Mouse (Mus musculus) embryonic stem cell, embryonic (primary cell): Measurements from ENCODE around the gene Tbc1d16.

Experiments used
- CTCF ChIA-PET, 4 experiments: fragments of 300-600 bp in 2 of 4; fragments of 350-600 bp in 2 of 4; sonication (Branson Sonifier 250); formaldehyde crosslinking; loops; one replicate each; lab custom pipeline; 2022; ENCODE audit warnings: inconsistent platforms in 2 of 4; lab: Charles Lee
- POLR2A ChIA-PET, 4 experiments: fragments of 300-600 bp in 2 of 4; fragments of 350-600 bp in 2 of 4; sonication (Branson Sonifier 250); formaldehyde crosslinking; loops; one replicate each; lab custom pipeline; 2022; ENCODE audit warnings: antibody characterized with exemption in 4 of 4, inconsistent platforms in 1 of 4; lab: Charles Lee

Gene Tbc1d16

GRCm38 (mm10) chr11:119155638-119156480 lies 72.4 kb downstream of the Tbc1d16 start:
- CTCF ChIA-PET: interaction anchor here in 2 of 4 experiments (0.6 to 1.5 kb wide), 3 partner anchors 50 to 157 kb away, joined by 3 to 4 read pairs (median 4); no protein-coding TSS in a partner anchor
- POLR2A ChIA-PET: interaction anchor here in 3 of 4 experiments (0.6 to 1.3 kb wide), 4 partner anchors 9 to 758 kb away, joined by 3 to 5 read pairs (median 4); no protein-coding TSS in a partner anchor

- POLR2A ChIA-PET: interaction anchor here in 1 of 4 experiments (1.1 kb wide), 1 partner anchor 11 kb away, joined by 7 read pairs; no protein-coding TSS in a partner anchor
- CTCF ChIA-PET: no interaction called here
Observed at GRCm38 (mm10) chr11:119152321-119152831, 75.9 kb downstream of the Tbc1d16 start.

- POLR2A ChIA-PET: interaction anchor here in 2 of 4 experiments (0.9 to 1.8 kb wide), 4 partner anchors 8 to 66 kb away, joined by 3 to 5 read pairs (median 4); partner anchors contain the start of gene Cbx4 (in 1 of the 2)
Observed at GRCm38 (mm10) chr11:119151073-119151607, 77.2 kb downstream of the Tbc1d16 start.

GRCm38 (mm10) chr11:119150442-119150841 lies 77.9 kb downstream of the Tbc1d16 start:
- POLR2A ChIA-PET: interaction anchor here in 2 of 4 experiments (0.9 to 1.8 kb wide), 4 partner anchors 9 to 65 kb away, joined by 3 to 5 read pairs (median 4); partner anchors contain the start of gene Cbx4 (in 1 of the 2)
- CTCF ChIA-PET: interaction anchor here in 1 of 4 experiments (0.6 to 1.0 kb wide), 2 partner anchors 40 to 98 kb away, joined by 3 read pairs; no protein-coding TSS in a partner anchor

More at GRCm38 (mm10) chr11:119151073-119151607, 77.2 kb downstream of the Tbc1d16 start:
- CTCF ChIA-PET: interaction anchor here in 1 of 4 experiments (0.5 kb wide), 1 partner anchor 786 kb away, joined by 4 read pairs; no protein-coding TSS in a partner anchor

- ChIA-PET POLR2A (interaction anchor here in 1 of 4 experiments (0.7 to 1.1 kb wide), 2 partner anchors 10 to 11 kb away, joined by 3 read pairs; no protein-coding TSS in a partner anchor), CTCF (no interaction called here)
Observed at GRCm38 (mm10) chr11:119148829-119149228, 79.5 kb downstream of the Tbc1d16 start.

- CTCF ChIA-PET: interaction anchor here in 3 of 4 experiments (1.1 to 1.7 kb wide), 3 partner anchors 16 to 36 kb away, joined by 4 to 5 read pairs (median 4); no protein-coding TSS in a partner anchor
- POLR2A ChIA-PET: interaction anchor here in 2 of 4 experiments (1.2 to 2.2 kb wide), 3 partner anchors 9 to 19 kb away, joined by 3 to 7 read pairs (median 5); no protein-coding TSS in a partner anchor
Observed at GRCm38 (mm10) chr11:119147153-119147552, 81.1 kb downstream of the Tbc1d16 start.

GRCm38 (mm10) chr11:119146140-119146539 lies 82.2 kb downstream of the Tbc1d16 start:
- ChIA-PET CTCF (interaction anchor here (0.6 to 1.3 kb wide), 13 partner anchors 12 to 511 kb away, joined by 3 to 10 read pairs (median 3); partner anchors contain the start of gene Cbx4 (in 1 of the 4)), POLR2A (interaction anchor here in 3 of 4 experiments (0.6 to 2.2 kb wide), 8 partner anchors 10 to 438 kb away, joined by 3 to 7 read pairs (median 3); no protein-coding TSS in a partner anchor)

GRCm38 (mm10) chr11:119144801-119145475 lies 83.4 kb downstream of the Tbc1d16 start:
- ChIA-PET CTCF (interaction anchor here in 3 of 4 experiments (0.7 to 1.1 kb wide), 3 partner anchors 53 to 108 kb away, joined by 3 to 4 read pairs (median 3); no protein-coding TSS in a partner anchor), POLR2A (interaction anchor here in 2 of 4 experiments (0.5 to 1.3 kb wide), 2 partner anchors 12 to 16 kb away, joined by 3 to 4 read pairs; no protein-coding TSS in a partner anchor)

- ChIA-PET POLR2A (interaction anchor here in 1 of 4 experiments (0.9 kb wide), 1 partner anchor 14 kb away, joined by 3 read pairs; no protein-coding TSS in a partner anchor), CTCF (no interaction called here)
Observed at GRCm38 (mm10) chr11:119143376-119144002, 84.8 kb downstream of the Tbc1d16 start.

GRCm38 (mm10) chr11:119142615-119143014 lies 85.7 kb downstream of the Tbc1d16 start:
- CTCF ChIA-PET: interaction anchor here in 1 of 4 experiments (0.7 kb wide), 1 partner anchor 31 kb away, joined by 3 read pairs; no protein-coding TSS in a partner anchor
- POLR2A ChIA-PET: interaction anchor here in 1 of 4 experiments (1.1 kb wide), 1 partner anchor 15 kb away, joined by 4 read pairs; no protein-coding TSS in a partner anchor

- POLR2A ChIA-PET: interaction anchor here in 1 of 4 experiments (0.6 kb wide), 1 partner anchor 96 kb away, joined by 3 read pairs; no protein-coding TSS in a partner anchor
- CTCF ChIA-PET: interaction anchor here in 1 of 4 experiments (1.4 kb wide), 1 partner anchor 95 kb away, joined by 3 read pairs; no protein-coding TSS in a partner anchor
Observed at GRCm38 (mm10) chr11:119139026-119139425, 89.3 kb downstream of the Tbc1d16 start.

- ChIA-PET CTCF (interaction anchor here in 1 of 4 experiments (1.2 to 1.4 kb wide), 2 partner anchors 94 to 111 kb away, joined by 3 read pairs; no protein-coding TSS in a partner anchor), POLR2A (interaction anchor here in 1 of 4 experiments (0.5 kb wide), 1 partner anchor 84 kb away, joined by 5 read pairs; no protein-coding TSS in a partner anchor)
Observed at GRCm38 (mm10) chr11:119138205-119138604, 90.1 kb downstream of the Tbc1d16 start.

GRCm38 (mm10) chr11:119134586-119134985 lies 93.7 kb downstream of the Tbc1d16 start:
- CTCF ChIA-PET: interaction anchor here in 1 of 4 experiments (0.7 kb wide), 1 partner anchor 707 kb away, joined by 3 read pairs; no protein-coding TSS in a partner anchor
- POLR2A ChIA-PET: interaction anchor here in 1 of 4 experiments (1.1 kb wide), 1 partner anchor 32 kb away, joined by 3 read pairs; no protein-coding TSS in a partner anchor

- POLR2A ChIA-PET: interaction anchor here in 2 of 4 experiments (0.6 to 1.1 kb wide), 2 partner anchors 31 to 146 kb away, joined by 3 to 5 read pairs; no protein-coding TSS in a partner anchor
- CTCF ChIA-PET: interaction anchor here in 2 of 4 experiments (0.7 kb wide), 2 partner anchors 708 to 1209 kb away, joined by 3 read pairs; no protein-coding TSS in a partner anchor
Observed at GRCm38 (mm10) chr11:119133437-119134221, 94.7 kb downstream of the Tbc1d16 start.
